Mouse (Mus musculus) forebrain, embryonic 12.5 days (tissue): ENCODE data around the gene Dgkz. TPM values are rescaled to one million over a fixed set of nuclear protein-coding genes. Genes with fewer than 3 reads are reported as not detected.

ENCODE experiments used
- ATAC-seq: fragments of 200-750 bp; cut with Nextera tagmentation; 2 replicates; pipeline ENCODE4 v1.8.0; 2017; ENCODE audit warnings: moderate TSS enrichment; ENCODE audit not compliant: low FRiP score
- H3K27ac ChIP-seq: fragments of 300-500 bp; sonication (generic); 2 replicates; pipeline ENCODE4 v1.5.1; 2016; ENCODE audit warnings: mild to moderate bottlenecking
- H3K27me3 ChIP-seq: fragments of 300-500 bp; sonication (generic); 2 replicates; pipeline ENCODE4 v1.6.1; 2016; ENCODE audit warnings: mild to moderate bottlenecking
- H3K36me3 ChIP-seq: fragments of 300-500 bp; sonication (generic); replicated peaks from 2 replicates; pipeline ENCODE4 v1.6.1; 2016; ENCODE audit warnings: mild to moderate bottlenecking
- H3K4me1 ChIP-seq: fragments of 300-500 bp; sonication (generic); 2 replicates; pipeline ENCODE4 v1.6.1; 2016
- H3K4me2 ChIP-seq: fragments of 300-500 bp; sonication (generic); 2 replicates; pipeline ENCODE4 v1.6.1; 2016; ENCODE audit warnings: mild to moderate bottlenecking, moderate library complexity
- H3K4me3 ChIP-seq: fragments of 300-500 bp; sonication (generic); replicated peaks from 2 replicates; pipeline ENCODE4 v1.5.1; 2016; ENCODE audit warnings: mild to moderate bottlenecking
- H3K9ac ChIP-seq: fragments of 300-500 bp; sonication (generic); 2 replicates; pipeline ENCODE4 v1.6.1; 2016; ENCODE audit warnings: mild to moderate bottlenecking
- H3K9me3 ChIP-seq: fragments of 300-500 bp; sonication (generic); 2 replicates; pipeline ENCODE4 v1.6.1; 2016
- WGBS: fragments of 180-500 bp; shearing (Covaris S2); methylation state at CpG from one replicate; pipeline ENCODE4 v1.1.7; 2016; 5-methylcytosine and 5-hydroxymethylcytosine counted together
- polyA plus RNA-seq: library from polyadenylated mRNA; unstranded; fragments of >200 nt; fragmentation: Nextera tagmentation; extraction: Ambion mirVana; gene quantifications from 2 replicates; pipeline ENCODE4 v1.2.1, GENCODE M21; 2016

Dgkz gene
- polyA plus RNA-seq, 1 experiment from 2014 or later = 28.5 TPM

- Histone ChIP-seq H3K4me3 (no peak overlapping the region), H3K9me3 (no peaks in the 10 kb centered on the region), H3K4me1 (peaks cover 13% of the 10 kb centered on the region), H3K27me3 (peaks cover 27% of the 10 kb centered on the region), H3K36me3 (no peaks in the 10 kb centered on the region), H3K9ac (peak overlapping the region; percentile 27; the same call in 1 of the 2 replicates), H3K27ac (no peak overlapping the region), H3K4me2 (0 out of 2 replicates have a peak overlapping the region, but pooled peaks have one; percentile 4)
- ATAC-seq = no peak
- WGBS = 23% methylated on average over 20 of the region's 20 CpGs
Measured at GRCm38 (mm10) chr2:91965417-91965816, 10.2 kb downstream of the Dgkz start.

- peaks cover 21% of the 10 kb centered on the region for H3K27me3 ChIP-seq
- no peak overlapping the region for H3K9ac ChIP-seq
- peaks cover 18% of the 10 kb centered on the region for H3K4me1 ChIP-seq
- ATAC-seq = no peak
- 0 out of 2 replicates have a peak overlapping the region, but pooled peaks have one; percentile 4 for H3K4me2 ChIP-seq
- 83% methylated on average over 3 of the region's 3 CpGs for WGBS
- no peaks in the 10 kb centered on the region for H3K36me3 ChIP-seq
- no peak overlapping the region for H3K27ac ChIP-seq
- H3K4me3 ChIP-seq = no peak overlapping the region
- H3K9me3 ChIP-seq = no peaks in the 10 kb centered on the region
Measured at GRCm38 (mm10) chr2:91964610-91965204, 11.0 kb downstream of the Dgkz start.

GRCm38 (mm10) chr2:91963443-91963932 is 12.2 kb downstream of the Dgkz start:
- Histone ChIP-seq H3K4me2 (peak overlapping the region; percentile 90), H3K4me3 (peak overlapping the region; percentile 87), H3K27me3 (peaks cover 21% of the 10 kb centered on the region), H3K36me3 (no peaks in the 10 kb centered on the region), H3K27ac (peak overlapping the region; percentile 78), H3K9ac (peak overlapping the region; percentile 92), H3K4me1 (peaks cover 29% of the 10 kb centered on the region), H3K9me3 (no peaks in the 10 kb centered on the region)
- WGBS = under 1% methylated on average over 54 of the region's 57 CpGs
- peak; percentile 94 for ATAC-seq

GRCm38 (mm10) chr2:91962864-91963401 is 12.7 kb downstream of the Dgkz start:
- Histone ChIP-seq H3K4me3 (peak overlapping the region; percentile 87), H3K36me3 (no peaks in the 10 kb centered on the region), H3K27me3 (peaks cover 21% of the 10 kb centered on the region), H3K9me3 (no peaks in the 10 kb centered on the region), H3K9ac (peak overlapping the region; percentile 92), H3K27ac (peak overlapping the region; percentile 78), H3K4me2 (peak overlapping the region; percentile 90), H3K4me1 (peaks cover 29% of the 10 kb centered on the region)
- no peak; the same call in 1 of the 2 replicates for ATAC-seq
- under 1% methylated on average over 39 of the region's 39 CpGs for WGBS

DNA sequence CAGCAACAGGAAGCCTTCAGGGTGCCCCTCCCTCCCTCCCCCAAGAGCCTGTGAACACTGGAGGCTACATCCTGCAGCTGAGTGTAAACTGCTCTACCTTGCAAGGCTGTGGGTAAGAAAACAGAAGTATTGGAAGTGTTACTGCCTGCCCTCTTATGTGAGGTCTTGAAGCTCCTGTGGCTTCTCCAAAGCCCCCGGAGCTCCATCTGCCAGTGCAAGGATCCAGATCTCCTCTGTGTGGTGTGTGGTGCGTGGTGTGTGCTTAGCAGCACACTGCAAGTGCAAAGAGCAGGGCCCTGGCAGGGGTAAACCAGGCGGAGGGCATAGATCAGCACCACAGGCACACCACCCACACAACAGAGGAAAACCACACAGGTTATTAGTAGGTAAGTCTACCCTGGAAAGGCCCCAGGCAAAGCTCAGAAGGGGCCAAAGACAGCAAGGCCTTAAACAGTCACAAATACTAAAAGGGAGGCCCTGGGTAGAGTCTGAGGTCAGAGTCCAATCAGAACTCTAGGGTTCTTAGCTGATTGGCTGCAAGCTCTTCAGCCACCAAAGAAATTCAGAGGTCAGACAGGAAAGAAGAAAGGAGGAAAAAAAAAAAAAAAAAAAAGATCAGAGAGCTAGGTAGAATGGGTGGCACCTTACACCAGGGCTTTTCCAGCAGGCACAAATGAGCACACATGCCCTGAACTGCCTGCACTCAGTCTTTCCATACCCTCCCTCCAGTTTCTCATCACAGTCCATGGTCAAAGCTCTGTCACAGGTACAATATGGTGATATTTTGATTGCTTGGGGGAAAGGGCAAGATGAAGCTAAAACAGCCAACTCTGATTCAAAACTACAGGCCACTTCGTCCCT is 13.5 kb downstream of the Dgkz start:
- Histone ChIP-seq H3K4me2 (peak overlapping the region; percentile 90), H3K27ac (no peak overlapping the region), H3K9ac (peak overlapping the region; percentile 92), H3K4me3 (peak overlapping the region; percentile 87), H3K9me3 (no peaks in the 10 kb centered on the region), H3K27me3 (peaks cover 21% of the 10 kb centered on the region), H3K36me3 (no peaks in the 10 kb centered on the region), H3K4me1 (peaks cover 34% of the 10 kb centered on the region)
- no peak for ATAC-seq
- WGBS = 65% methylated on average over 4 of the region's 4 CpGs

- ATAC-seq = no peak
- no peaks in the 10 kb centered on the region for H3K9me3 ChIP-seq
- H3K36me3 ChIP-seq = no peaks in the 10 kb centered on the region
- H3K27me3 ChIP-seq = peaks cover 12% of the 10 kb centered on the region
- no peak overlapping the region for H3K9ac ChIP-seq
- no peak overlapping the region for H3K4me2 ChIP-seq
- H3K4me3 ChIP-seq = no peak overlapping the region
- no peak overlapping the region for H3K27ac ChIP-seq
- 89% methylated on average over 5 of the region's 5 CpGs for WGBS
- peaks cover 38% of the 10 kb centered on the region for H3K4me1 ChIP-seq
Measured at GRCm38 (mm10) chr2:91960459-91960858, 15.2 kb downstream of the Dgkz start.

GRCm38 (mm10) chr2:91959544-91960410 is 15.9 kb downstream of the Dgkz start:
- 83% methylated on average over 11 of the region's 11 CpGs for WGBS
- H3K4me1 ChIP-seq = peaks cover 38% of the 10 kb centered on the region
- no peaks in the 10 kb centered on the region for H3K9me3 ChIP-seq

GRCm38 (mm10) chr2:91958701-91959457 is 16.8 kb downstream of the Dgkz start:
- Histone ChIP-seq H3K9me3 (no peaks in the 10 kb centered on the region), H3K27ac (no peak overlapping the region), H3K4me2 (no peak overlapping the region), H3K27me3 (no peaks in the 10 kb centered on the region), H3K9ac (no peak overlapping the region), H3K4me3 (no peak overlapping the region), H3K36me3 (no peaks in the 10 kb centered on the region), H3K4me1 (peaks cover 38% of the 10 kb centered on the region)
- 50% methylated on average over 10 of the region's 10 CpGs for WGBS
- ATAC-seq = no peak

More at GRCm38 (mm10) chr2:91959544-91960410, 15.9 kb downstream of the Dgkz start:
- Histone ChIP-seq H3K27me3 (peaks cover 5% of the 10 kb centered on the region), H3K27ac (no peak overlapping the region), H3K36me3 (no peaks in the 10 kb centered on the region), H3K4me3 (no peak overlapping the region), H3K4me2 (no peak overlapping the region), H3K9ac (no peak overlapping the region)
- ATAC-seq = no peak

DNA sequence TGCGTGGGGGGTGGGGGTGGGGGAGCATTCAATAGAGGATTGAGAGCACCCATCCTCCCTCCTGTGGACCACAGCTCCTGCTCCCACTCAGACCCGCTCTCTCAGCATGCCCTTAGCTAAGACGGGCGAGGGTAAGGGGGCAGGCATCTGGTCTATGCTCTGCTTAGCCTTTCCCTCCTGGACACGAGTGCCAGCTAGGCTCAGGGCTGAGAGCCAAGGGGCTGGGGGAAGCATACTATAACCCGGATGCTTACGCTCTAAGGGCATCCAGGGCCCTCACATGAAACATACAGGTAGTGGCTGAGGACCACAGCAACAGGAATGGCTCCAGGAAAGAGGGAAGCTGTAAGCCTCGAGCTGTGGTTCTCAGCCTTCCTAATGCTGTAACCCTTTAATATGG is 17.6 kb downstream of the Dgkz start:
- WGBS = 87% methylated on average over 8 of the region's 8 CpGs
- Histone ChIP-seq H3K27me3 (no peaks in the 10 kb centered on the region), H3K36me3 (no peaks in the 10 kb centered on the region), H3K4me2 (no peak overlapping the region), H3K9me3 (no peaks in the 10 kb centered on the region), H3K9ac (peak overlapping the region; percentile 18; the same call in 1 of the 2 replicates), H3K4me3 (no peak overlapping the region), H3K27ac (no peak overlapping the region), H3K4me1 (peaks cover 38% of the 10 kb centered on the region)
- ATAC-seq = no peak

GRCm38 (mm10) chr2:91957096-91957495 is 18.6 kb downstream of the Dgkz start:
- peak; percentile 66 for ATAC-seq
- Histone ChIP-seq H3K36me3 (no peaks in the 10 kb centered on the region), H3K4me3 (no peak overlapping the region), H3K27ac (peak overlapping the region; percentile 68), H3K4me1 (peaks cover 30% of the 10 kb centered on the region), H3K4me2 (no peak overlapping the region), H3K9ac (0 out of 2 replicates have a peak overlapping the region, but pooled peaks have one; percentile 21), H3K9me3 (no peaks in the 10 kb centered on the region), H3K27me3 (no peaks in the 10 kb centered on the region)
- 49% methylated on average over 4 of the region's 4 CpGs for WGBS

DNA sequence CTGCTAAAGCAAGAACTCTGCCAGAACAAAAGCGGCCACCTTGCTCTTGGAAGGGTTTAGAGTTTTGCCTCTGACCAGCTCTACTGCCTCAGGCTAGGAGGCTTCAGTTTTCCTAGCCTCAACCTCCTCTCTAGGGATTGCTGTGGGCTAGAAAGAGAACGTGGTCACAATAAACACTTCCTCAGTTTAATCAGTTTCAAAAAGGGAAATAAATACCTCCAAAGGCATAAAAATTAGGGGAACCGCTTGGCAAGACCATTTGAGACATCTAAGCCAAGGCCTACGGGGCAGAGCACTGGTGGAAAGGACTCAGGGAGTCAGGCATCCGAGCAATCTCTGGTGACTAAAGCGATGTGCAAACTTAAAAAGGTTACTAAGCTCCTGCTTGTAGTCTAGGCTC is 19.8 kb downstream of the Dgkz start:
- no peak overlapping the region for H3K4me3 ChIP-seq
- WGBS = 85% methylated on average over 6 of the region's 6 CpGs
- no peak for ATAC-seq
- H3K36me3 ChIP-seq = no peaks in the 10 kb centered on the region
- H3K27me3 ChIP-seq = no peaks in the 10 kb centered on the region
- no peak overlapping the region for H3K9ac ChIP-seq
- no peak overlapping the region for H3K27ac ChIP-seq
- peaks cover 25% of the 10 kb centered on the region for H3K4me1 ChIP-seq
- H3K4me2 ChIP-seq = no peak overlapping the region
- no peaks in the 10 kb centered on the region for H3K9me3 ChIP-seq
